Mouse (Mus musculus): Measurements from ENCODE around the gene Slit3.
A peak's percentile ranks its signal among the peaks of the same experiment; 100 is the strongest.

The Slit3 gene

GRCm38 (mm10) chr11:35350968-35351367 lies 229.9 kb downstream of the Slit3 start:
- DNase-seq (ENCODE audit: low spot score): no peak

DNA sequence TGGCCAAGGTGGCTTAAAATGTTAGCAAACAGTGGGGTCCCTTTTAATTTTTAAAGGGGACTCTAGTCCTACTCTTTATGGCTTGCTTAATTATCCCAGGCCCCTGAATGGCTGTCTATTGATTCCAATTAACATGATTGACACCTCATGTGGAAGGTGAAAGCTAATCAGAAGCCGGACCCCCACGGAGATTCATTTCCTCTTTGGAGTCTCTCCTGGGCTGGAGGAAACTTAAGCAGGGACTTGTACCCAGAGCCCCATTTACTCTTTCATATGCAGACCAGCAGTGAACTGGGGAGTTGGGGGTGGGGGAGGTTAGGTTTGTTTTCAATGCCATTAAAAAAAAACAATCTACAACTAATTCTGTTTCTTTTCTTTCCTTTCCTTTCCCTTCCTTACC lies 230.4 kb downstream of the Slit3 start:
- DNase-seq (ENCODE audit: low spot score): no peak

DNA sequence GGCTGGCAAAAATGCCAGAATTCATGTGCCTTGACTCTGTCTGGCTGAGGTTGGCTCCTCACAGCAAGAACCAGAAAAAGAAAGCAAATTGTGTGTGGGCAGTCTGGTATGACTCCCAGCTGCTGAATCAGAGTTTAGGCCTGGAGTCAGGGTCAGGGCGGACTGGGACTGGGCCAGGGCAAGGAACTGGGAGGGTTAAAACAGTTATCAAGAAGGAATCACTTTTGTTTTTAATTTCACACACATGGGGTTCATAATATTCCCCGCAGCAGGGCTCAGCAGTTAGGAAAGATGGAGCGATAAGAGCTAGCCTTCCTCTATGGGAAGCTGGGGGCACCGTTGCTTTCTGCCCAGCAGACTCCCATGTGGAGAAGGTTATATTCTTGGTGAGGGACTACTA lies 234.8 kb downstream of the Slit3 start:
- DNase-seq (ENCODE audit: low spot score): no peak

- DNase-seq (ENCODE audit: low spot score): peak; percentile 35
Measured at GRCm38 (mm10) chr11:35361071-35361470, 240.0 kb downstream of the Slit3 start.

DNA sequence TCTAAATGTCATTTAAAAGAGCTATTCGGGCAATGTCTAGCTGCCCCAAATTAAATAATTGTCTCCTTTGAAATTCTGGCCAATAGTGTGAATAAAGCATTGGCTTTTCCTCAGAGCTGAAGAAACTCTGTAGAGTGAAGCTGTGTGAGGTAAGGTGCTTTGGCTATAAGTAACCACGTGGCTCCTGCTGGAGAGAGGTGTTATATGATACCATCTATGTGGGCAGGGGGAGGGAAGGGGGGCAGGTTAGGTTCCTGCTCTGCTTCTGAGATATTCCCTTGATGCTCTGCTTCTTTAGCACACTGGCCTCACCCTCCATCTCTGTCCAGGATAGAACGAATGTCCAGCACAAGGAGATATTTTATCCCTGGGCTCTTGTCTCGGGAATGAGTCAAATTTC lies 242.0 kb downstream of the Slit3 start:
- no peak for DNase-seq (ENCODE audit: low spot score)

GRCm38 (mm10) chr11:35364469-35364868 lies 243.4 kb downstream of the Slit3 start:
- DNase-seq (ENCODE audit: low spot score): no peak

DNA sequence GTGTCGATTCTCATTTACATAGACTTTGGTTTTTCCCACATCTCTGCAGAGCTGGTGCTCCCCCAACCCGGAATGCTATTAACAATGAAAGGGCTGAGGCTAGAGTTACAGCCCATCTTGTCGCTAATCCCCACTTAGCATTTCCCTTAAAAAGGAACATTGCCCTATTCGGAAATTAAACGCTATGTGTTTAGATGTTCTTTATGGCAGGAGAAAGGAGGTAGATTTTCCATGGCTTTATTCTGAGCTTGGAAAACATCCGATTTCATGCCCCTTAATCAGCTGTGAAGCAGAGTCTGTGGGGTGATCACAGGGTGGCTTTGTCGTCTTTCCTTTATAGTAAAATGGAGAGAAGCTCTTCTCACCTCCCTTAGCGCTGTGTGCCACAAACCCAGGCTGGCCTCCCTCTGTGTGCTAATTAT lies 244.5 kb downstream of the Slit3 start:
- no peak for DNase-seq (ENCODE audit: low spot score)

DNA sequence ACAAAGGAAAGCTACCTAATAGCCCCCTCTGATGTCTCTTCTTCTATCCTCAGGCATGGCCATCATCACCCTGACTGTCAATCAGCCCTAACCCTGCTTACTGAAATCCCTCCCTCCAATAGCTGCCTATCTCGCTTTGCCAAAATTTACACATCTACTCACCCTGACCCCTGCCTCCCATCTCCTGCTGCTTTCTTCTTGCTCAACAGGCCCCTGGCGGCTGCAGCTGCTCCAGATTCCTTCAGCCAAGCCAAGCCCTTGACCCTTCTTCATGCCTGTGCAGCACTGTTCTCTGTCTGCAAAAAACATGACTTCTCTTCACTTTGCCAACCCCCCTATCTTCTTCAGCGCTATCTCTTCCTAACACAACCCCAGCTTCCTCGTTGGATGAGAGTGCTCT lies 245.6 kb downstream of the Slit3 start:
- no peak for DNase-seq (ENCODE audit: low spot score)

DNA sequence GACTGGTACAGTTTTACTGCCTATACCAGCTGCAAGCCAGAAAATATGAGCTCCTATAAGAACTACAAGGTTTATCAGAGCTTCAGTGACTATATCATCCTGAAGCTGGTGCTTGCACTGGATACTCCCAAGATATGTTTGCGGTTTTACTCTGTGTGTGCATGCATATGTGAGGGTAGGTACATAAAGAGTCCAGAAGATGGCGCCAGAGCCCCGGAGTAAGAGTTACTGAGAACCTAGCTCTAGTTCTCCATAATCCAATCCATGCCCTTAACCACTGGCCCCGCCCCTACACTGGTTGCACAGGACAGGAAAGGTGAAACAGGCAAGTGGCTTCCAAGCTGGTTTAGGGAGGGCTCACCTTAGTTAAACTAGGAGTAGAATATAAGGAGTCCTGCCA lies 246.2 kb downstream of the Slit3 start:
- DNase-seq (ENCODE audit: low spot score): no peak

DNA sequence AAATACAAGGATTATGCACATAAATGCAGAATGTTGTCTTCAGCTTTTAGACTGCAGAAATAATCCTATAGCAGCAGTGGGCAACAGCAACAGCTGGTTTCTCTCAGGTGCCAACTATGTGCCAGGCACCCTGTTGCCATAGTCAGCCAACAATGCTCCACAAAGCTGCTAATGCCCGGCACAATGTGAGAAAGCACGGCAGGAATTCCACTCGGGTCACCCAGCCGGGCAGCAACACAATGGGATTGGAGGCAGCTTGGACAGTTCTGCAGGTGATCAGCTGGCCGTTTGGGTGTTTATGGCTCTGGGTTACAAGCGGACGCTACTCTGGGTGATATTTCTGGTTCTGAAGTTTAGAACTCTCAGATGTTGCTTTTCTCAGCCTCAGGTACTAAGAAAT lies 248.9 kb downstream of the Slit3 start:
- no peak for DNase-seq (ENCODE audit: low spot score)

DNA sequence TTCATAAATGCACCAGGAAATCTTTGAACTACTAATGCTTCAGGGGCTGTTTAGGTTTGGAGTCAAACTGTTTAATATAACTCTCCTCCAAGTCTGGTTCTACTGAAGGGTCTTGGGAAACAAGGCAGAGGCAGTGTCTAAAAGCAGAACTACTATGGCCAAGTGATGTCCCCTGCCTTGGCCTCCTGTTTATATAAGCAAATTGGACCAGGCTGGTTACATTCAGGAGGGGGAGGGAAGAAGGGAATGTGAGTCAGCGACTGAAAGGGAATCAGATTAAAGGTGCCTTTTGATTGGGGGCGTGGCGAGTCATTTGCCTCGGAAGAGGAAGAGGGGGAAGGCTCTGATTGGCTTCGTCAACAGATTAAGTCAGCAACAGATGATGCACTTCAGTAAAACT lies 249.7 kb downstream of the Slit3 start:
- no peak for DNase-seq (ENCODE audit: low spot score)

- no peak for DNase-seq (ENCODE audit: low spot score)
Measured at GRCm38 (mm10) chr11:35372410-35372809, 251.4 kb downstream of the Slit3 start.

DNA sequence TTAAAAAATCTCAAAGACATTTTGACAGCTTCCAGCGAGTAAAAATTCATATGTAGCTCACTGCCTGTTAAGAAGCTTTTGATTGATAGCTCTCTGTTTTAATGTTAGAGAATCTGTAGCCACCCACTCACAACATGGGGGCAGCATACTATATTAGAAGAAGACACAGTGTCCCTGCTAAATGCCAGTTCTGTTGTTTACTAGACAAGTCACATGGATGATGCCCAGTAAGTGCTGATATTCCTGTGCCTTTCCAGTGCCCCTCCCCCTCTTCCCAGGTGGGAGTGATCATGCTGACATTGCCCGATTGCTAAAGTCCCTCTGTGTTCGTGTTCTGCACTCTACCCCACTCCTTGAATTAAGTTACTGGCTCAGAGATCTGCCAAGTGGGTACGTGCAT lies 254.0 kb downstream of the Slit3 start:
- DNase-seq (ENCODE audit: low spot score): peak; percentile 63

DNA sequence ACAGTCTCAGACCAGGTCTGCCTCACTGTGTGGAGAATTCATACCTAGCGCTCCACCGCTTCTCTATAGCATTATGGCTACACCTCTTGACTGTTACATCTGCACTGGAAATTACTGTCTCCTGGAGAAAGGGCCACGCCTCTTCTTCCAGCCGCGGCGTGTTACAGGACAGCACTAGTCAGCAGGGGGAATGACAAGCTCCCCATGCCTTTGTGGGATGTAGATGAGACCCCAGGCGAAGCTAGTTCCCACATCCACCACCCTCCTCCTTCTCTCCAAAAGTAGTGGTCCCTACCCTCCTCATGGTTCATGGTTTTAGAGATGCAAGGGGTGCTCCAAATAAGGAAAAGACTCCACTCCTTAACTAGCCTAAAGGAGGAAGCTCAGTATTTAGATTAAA lies 257.8 kb downstream of the Slit3 start:
- DNase-seq (ENCODE audit: low spot score): no peak

DNA sequence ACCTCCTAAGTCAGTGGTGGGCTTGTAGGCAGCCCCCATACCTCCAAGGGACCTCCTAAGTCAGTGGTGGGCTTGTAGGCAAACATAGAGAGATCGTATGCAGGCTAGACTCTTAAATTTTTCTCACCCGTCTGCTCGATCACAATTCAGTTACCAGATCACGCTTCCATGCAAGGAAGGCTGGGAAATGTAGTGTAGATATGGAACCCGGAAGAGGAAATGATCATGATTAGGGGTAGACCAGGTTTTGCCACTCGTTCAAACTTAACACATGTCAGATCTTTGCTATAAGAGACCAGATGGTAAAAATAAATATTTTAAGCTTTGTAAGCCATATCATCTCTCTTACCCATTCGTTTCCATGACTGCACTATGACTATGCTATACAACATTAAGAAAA lies 258.4 kb downstream of the Slit3 start:
- no peak for DNase-seq (ENCODE audit: low spot score)

GRCm38 (mm10) chr11:35380766-35381165 lies 259.7 kb downstream of the Slit3 start:
- no peak for DNase-seq (ENCODE audit: low spot score)

- DNase-seq (ENCODE audit: low spot score): no peak
Measured at GRCm38 (mm10) chr11:35385444-35385843, 264.4 kb downstream of the Slit3 start.

- no peak for DNase-seq (ENCODE audit: low spot score)
Measured at GRCm38 (mm10) chr11:35387826-35388225, 266.8 kb downstream of the Slit3 start.

DNA sequence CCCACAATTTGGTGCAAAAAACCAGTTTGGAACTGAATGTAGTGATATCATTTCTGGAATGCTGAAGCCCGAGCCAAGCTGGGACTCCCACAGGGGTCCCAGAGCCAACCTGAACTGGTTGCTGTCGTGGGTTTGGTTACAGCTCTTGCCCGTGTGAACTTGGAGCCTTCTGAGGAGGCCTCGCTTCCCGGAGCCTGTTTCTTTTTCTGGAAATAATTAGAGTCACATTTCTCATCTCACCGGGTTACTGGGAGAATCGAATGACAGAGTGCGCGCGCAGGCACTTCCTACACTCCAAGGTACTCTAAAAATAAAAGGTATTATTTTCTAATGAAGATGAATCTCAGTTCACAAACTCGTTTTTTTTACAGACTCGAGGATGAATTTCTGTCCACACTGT lies 267.4 kb downstream of the Slit3 start:
- DNase-seq (ENCODE audit: low spot score): no peak

DNA sequence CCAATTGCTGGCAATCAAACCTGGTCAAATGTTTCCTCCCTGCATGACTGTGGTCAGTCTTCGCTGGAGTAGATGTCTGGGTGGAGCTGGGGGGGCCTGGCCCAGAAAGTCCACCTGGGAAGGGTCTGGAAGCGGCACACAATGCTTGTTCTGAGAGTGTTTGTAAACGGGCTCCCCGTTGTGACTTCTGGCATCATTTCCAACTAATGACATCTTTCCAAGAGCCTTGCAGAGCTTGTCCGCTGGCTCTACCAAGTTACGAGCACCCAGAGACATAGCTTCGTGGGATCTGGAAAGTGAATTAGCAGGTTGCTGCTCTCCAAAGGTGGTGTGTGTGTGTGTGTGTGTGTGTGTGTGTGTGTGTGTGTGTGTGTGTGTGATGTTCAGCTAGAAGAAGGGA lies 268.3 kb downstream of the Slit3 start:
- no peak for DNase-seq (ENCODE audit: low spot score)

DNA sequence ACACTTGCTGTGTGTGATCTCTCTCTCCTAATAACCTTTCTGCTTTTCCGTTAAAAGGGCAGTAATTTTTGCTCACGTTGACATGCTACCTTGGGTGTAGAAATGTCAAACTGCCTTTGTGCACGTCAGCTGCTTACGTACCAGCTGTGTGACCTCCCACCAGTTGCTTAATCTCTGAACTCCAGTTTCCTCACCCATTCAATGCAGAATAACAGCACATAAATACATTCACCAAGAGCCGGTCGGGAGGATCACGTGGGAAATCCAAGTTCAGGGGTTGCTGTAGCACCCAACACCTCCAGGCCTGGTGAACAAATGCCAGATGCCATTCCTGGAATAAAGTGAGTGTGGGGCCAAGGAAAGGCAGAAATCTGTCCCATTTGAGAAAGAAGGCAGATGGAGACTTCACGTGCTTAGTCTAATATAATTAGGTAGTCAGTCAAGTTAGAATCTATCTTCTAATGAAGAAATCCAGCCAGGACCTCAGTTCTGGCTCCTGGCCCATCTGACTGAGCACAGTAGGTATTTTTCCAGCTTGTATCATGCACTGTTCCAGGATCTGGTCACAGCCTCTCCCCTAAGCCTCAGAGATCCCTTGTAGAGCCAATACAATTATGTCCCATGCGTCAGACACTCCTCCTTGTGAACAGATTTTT lies 268.9 kb downstream of the Slit3 start:
- DNase-seq (ENCODE audit: low spot score): no peak

- DNase-seq (ENCODE audit: low spot score): no peak
Measured at GRCm38 (mm10) chr11:35393815-35394214, 272.8 kb downstream of the Slit3 start.

DNA sequence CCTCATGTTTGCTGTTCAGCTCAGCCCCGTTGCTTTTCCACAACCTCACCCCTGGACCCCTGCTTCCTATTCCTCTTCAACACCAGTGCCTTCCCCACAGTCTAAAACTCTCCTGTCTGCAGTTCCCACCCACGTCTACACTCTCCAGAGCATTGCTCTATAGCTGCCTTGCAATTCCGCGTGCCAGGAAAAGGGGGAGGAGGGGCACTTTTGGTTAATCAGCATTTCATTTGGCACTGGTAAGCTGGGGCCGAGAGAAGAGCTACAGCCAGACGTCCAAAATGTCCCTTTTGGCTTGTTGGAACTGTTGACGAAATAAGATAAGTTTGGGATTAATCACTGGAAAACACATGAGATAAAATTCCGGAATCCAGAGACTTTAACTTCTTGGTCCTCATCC lies 274.4 kb downstream of the Slit3 start:
- DNase-seq (ENCODE audit: low spot score): no peak

DNA sequence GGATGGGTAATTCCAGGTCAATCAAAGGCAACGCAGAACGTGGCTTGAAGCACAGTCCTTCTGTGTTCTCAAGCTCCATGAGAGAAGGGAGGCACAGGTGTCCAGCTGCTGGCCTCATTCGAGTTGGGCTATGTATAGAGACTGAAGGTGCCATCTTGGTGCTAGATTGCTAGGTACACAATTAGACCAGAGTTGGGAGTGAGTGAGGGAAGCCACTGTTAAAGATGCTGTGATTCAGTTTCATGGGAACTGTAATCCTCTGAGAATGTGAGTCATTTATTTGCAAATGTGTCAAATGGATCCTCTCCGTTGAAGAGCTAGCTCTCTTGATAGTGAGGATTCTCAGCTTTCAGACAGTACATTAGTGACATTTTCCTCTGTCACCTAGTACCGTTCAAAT lies 277.3 kb downstream of the Slit3 start:
- no peak for DNase-seq (ENCODE audit: low spot score)

- no peak for DNase-seq (ENCODE audit: low spot score)
Measured at GRCm38 (mm10) chr11:35403516-35403915, 282.5 kb downstream of the Slit3 start.

All from layer of hippocampus, adult 11-12 months (tissue).